Mouse (Mus musculus) embryonic facial prominence, embryonic 15.5 days (tissue): ENCODE measurements around the gene Slc22a12. TPM values are rescaled to one million over a fixed set of nuclear protein-coding genes. Genes with fewer than 3 reads are reported as not detected.

Source experiments
- ATAC-seq: fragments of 200-750 bp; cut with Nextera tagmentation; 2 replicates; pipeline ENCODE4 v1.8.0; 2017; ENCODE audit warnings: low read depth, moderate TSS enrichment; ENCODE audit not compliant: insufficient number of reproducible peaks, low FRiP score, low TSS enrichment
- H3K27ac ChIP-seq: fragments of 300-500 bp; sonication (generic); replicated peaks from 2 replicates; pipeline ENCODE4 v1.5.1; 2015; ENCODE audit warnings: mild to moderate bottlenecking, inconsistent platforms
- H3K27me3 ChIP-seq: fragments of 300-500 bp; sonication (generic); 2 replicates; pipeline ENCODE4 v1.6.1; 2015; ENCODE audit warnings: inconsistent platforms
- H3K36me3 ChIP-seq: fragments of 300-500 bp; sonication (generic); 2 replicates; pipeline ENCODE4 v1.6.1; 2015; ENCODE audit warnings: mild to moderate bottlenecking, inconsistent platforms
- H3K4me1 ChIP-seq: fragments of 300-500 bp; sonication (generic); 2 replicates; pipeline ENCODE4 v1.6.1; 2015; ENCODE audit warnings: inconsistent platforms
- H3K4me2 ChIP-seq: fragments of 300-500 bp; sonication (generic); replicated peaks from 2 replicates; pipeline ENCODE4 v1.6.1; 2015; ENCODE audit warnings: mild to moderate bottlenecking, inconsistent platforms
- H3K4me3 ChIP-seq: fragments of 300-500 bp; sonication (generic); replicated peaks from 2 replicates; pipeline ENCODE4 v1.5.1; 2015; ENCODE audit warnings: mild to moderate bottlenecking, inconsistent platforms
- H3K9ac ChIP-seq: fragments of 300-500 bp; sonication (generic); 2 replicates; pipeline ENCODE4 v1.6.1; 2015; ENCODE audit warnings: inconsistent platforms
- H3K9me3 ChIP-seq: fragments of 300-500 bp; sonication (generic); replicated peaks from 2 replicates; pipeline ENCODE4 v1.6.1; 2016; ENCODE audit warnings: inconsistent platforms
- WGBS: fragments of 180-500 bp; shearing (Covaris S2); methylation state at CpG from one replicate; pipeline ENCODE4 v1.1.7; 2015; 5-methylcytosine and 5-hydroxymethylcytosine counted together
- polyA plus RNA-seq: library from polyadenylated mRNA; unstranded; fragments of >200 nt; fragmentation: Nextera tagmentation; extraction: Ambion mirVana; gene quantifications from 2 replicates; pipeline ENCODE4 v1.2.1, GENCODE M21; 2015

Gene Slc22a12
- polyA plus RNA-seq, 1 experiment from 2014 or later: not detected

DNA sequence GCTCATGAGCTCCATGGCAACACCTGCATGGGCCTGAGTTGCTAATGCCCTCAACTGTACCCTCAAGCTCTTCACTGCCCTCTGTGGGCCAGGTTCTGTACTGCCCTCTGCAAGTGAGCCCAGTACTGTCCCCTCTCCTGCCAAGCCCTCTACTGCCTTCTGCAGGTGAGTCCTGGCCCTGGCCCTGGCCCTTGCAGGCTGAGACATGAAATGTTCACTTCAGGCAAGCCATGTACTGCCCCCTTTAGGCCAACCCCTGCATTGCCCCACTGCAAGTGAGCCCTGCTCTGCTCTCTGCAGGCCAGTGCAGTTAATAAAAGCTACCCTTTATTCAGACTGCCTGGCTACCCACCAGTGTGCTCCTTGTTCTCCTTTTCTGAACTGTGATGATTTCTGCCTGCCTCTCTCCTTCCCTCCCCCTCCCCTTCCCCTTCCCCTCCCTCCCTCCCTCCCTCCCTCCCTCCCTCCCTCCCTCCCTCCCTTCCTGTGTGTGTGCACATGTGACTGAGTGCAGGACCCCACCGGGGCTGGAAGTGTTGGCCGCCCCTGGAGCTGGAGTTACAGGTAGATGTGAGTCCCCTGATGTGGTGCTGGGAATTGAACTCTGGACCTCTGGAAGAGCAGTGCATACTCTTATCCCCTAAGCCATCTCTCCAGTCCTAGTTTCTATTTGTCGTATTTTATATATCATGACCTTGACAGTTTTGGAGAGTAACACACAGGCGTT lies 9.6 kb upstream of the Slc22a12 start:
- H3K4me1 ChIP-seq: peaks cover 19% of the 10 kb centered on the region
- no peak overlapping the region for H3K27ac ChIP-seq
- no peaks in the 10 kb centered on the region for H3K27me3 ChIP-seq
- H3K4me2 ChIP-seq: no peak overlapping the region
- 69% methylated on average over 4 of the region's 4 CpGs for WGBS
- no peak overlapping the region for H3K4me3 ChIP-seq
- no peak overlapping the region for H3K9ac ChIP-seq
- no peaks in the 10 kb centered on the region for H3K36me3 ChIP-seq
- H3K9me3 ChIP-seq: no peaks in the 10 kb centered on the region
- ATAC-seq: no peak

DNA sequence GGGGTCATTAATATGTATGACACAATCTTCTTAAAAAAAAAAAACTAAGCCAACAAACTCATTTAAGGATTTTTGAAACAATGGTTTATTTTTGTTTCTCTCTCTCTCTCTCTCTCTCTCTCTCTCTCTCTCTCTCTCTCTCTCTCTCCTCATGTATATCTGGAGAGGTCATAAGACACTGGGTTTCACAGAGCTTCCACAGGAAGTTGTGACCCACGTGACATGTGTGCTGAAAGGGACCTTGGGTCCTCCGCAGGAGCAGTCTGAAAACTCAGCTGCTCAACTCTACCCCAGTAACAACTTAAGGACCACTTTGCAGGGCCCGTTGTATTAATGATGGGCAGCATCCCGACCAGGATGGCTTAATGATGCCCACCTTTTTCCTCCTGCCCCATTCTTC lies 8.4 kb upstream of the Slc22a12 start:
- H3K27ac ChIP-seq: no peak overlapping the region
- no peak overlapping the region for H3K4me2 ChIP-seq
- H3K4me3 ChIP-seq: no peak overlapping the region
- H3K9ac ChIP-seq: no peak overlapping the region
- peaks cover 19% of the 10 kb centered on the region for H3K4me1 ChIP-seq
- H3K9me3 ChIP-seq: no peaks in the 10 kb centered on the region
- no peaks in the 10 kb centered on the region for H3K36me3 ChIP-seq
- WGBS: 72% methylated on average over 4 of the region's 4 CpGs
- H3K27me3 ChIP-seq: no peaks in the 10 kb centered on the region
- ATAC-seq: no peak

DNA sequence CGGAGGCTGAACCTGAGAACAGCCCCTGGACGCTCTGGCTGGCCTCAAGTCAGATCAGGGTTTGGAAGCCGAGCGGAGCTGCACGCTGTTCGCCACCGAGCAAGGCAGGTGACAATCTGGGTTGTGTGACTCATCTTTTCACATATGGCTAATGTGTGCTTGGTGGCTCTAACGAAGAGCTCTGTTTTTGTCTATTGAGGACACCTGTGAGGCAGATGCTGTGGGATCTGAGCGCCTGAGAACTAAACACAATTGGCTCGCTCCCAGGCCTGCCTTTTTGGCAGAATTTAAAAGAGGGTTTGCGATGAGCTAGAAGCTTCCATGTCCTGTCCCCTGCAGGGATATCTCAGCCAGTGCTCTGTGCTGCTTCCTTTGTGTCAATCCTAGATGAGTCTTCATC lies 6.7 kb upstream of the Slc22a12 start:
- H3K4me2 ChIP-seq: no peak overlapping the region
- 52% methylated on average over 11 of the region's 11 CpGs for WGBS
- H3K9me3 ChIP-seq: no peaks in the 10 kb centered on the region
- no peaks in the 10 kb centered on the region for H3K36me3 ChIP-seq
- no peak overlapping the region for H3K9ac ChIP-seq
- peaks cover 18% of the 10 kb centered on the region for H3K4me1 ChIP-seq
- ATAC-seq: no peak
- H3K27me3 ChIP-seq: no peaks in the 10 kb centered on the region
- no peak overlapping the region for H3K4me3 ChIP-seq
- H3K27ac ChIP-seq: no peak overlapping the region

DNA sequence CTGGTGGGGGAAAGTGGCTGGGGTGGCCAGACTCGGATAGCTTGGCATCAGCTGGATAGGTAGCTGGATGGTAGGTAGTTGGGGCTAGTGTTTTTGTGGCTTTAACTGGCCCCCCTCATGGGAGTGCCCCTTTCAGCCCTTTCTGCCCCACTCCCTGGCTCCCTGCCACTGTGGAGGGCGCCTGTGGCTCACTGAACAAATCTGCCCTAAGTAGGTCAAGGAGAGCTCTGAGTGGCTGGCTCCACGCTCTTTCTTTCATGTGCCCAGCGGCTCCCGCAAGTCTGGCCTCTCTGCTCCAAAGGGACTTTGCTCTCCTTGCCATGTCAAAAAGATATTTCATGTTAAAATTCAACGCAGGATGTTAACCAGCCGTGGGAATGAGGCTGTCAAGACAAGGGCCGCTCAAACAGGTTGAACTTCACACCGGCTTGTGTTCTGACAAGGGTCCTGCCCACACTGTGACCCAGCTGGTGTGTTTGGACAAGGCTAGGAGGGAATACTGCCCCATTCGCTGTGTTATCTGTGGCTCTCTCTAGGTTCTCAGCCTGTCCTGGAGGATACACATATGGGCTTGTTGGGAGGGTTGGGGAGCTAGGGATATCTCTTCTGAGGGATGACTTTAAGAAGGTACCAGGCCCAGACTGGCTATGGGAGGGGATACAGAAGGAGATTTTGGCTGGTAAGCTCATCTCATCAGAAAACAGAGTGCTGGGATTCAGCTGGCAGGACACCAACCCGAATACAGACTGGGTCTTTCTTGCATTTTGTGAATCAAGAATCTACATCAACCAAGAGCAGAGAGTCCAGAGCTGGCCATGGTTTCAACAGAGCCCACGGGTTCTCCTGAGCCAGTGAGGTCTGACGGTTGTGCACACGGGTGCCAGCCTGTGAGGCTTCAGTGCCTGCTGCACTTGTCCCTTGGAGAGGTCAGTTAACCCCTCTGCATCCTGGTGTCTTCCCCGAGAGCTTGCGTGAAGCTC lies 5.9 kb upstream of the Slc22a12 start:
- ATAC-seq: no peak
- Histone ChIP-seq H3K9me3 (no peaks in the 10 kb centered on the region), H3K4me2 (no peak overlapping the region), H3K4me1 (peaks cover 11% of the 10 kb centered on the region; the same call in 1 of the 2 replicates), H3K27ac (no peak overlapping the region), H3K9ac (no peak overlapping the region), H3K27me3 (no peaks in the 10 kb centered on the region), H3K4me3 (no peak overlapping the region), H3K36me3 (no peaks in the 10 kb centered on the region)
- 63% methylated on average over 16 of the region's 16 CpGs for WGBS

DNA sequence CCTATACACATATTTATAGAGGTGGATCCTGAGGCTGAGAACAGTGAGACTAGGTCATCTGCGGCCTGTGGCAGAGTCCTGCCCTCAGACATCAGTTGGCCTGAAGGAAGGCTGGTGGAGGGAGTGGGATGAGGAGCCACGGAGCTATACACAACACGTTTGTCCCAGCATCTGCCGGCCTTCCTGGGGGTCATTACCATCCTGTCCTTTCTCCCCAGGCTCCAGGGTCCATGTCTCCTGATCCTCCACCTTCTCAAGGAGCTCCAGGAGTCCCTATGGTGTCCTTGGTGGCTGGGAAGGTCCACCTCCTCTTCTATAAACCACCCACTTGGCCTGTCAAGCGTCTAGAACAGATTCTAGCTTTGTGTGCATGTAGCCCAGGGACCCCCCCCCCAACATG lies 5.0 kb upstream of the Slc22a12 start:
- H3K36me3 ChIP-seq: no peaks in the 10 kb centered on the region
- no peak for ATAC-seq
- no peak overlapping the region for H3K27ac ChIP-seq
- H3K27me3 ChIP-seq: no peaks in the 10 kb centered on the region
- no peak overlapping the region for H3K4me3 ChIP-seq
- H3K4me1 ChIP-seq: 0 out of 2 replicates have a peak, but pooled peaks cover 5% of the 10 kb centered on the region
- 78% methylated on average over 5 of the region's 5 CpGs for WGBS
- no peak overlapping the region for H3K9ac ChIP-seq
- no peak overlapping the region for H3K4me2 ChIP-seq
- H3K9me3 ChIP-seq: no peaks in the 10 kb centered on the region

DNA sequence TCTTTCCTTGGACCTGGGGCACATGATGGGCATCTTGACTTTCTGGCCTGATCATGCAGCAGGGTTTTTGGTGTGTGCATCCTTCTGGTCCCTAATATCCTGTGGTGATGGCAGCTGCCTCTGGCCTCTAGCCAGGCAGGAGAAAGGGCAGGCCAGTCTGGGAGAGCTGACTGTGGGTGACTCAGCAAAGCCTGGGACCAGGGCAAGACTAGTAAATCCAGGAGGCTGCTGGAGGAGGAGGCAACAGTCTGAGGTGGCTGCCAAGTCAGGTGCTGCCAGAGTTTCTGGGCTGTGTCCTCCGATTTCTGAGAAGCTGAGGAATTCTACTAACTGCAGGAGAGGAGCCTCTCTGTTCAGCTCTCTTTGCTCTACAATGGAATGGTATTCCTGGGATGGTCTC lies 3.3 kb upstream of the Slc22a12 start:
- Histone ChIP-seq H3K27ac (no peak overlapping the region), H3K36me3 (no peaks in the 10 kb centered on the region), H3K4me3 (no peak overlapping the region), H3K9ac (no peak overlapping the region), H3K9me3 (no peaks in the 10 kb centered on the region), H3K4me1 (0 out of 2 replicates have a peak, but pooled peaks cover 5% of the 10 kb centered on the region), H3K27me3 (no peaks in the 10 kb centered on the region), H3K4me2 (no peak overlapping the region)
- ATAC-seq: no peak
- WGBS: 62% methylated on average over 1 of the region's 1 CpGs

DNA sequence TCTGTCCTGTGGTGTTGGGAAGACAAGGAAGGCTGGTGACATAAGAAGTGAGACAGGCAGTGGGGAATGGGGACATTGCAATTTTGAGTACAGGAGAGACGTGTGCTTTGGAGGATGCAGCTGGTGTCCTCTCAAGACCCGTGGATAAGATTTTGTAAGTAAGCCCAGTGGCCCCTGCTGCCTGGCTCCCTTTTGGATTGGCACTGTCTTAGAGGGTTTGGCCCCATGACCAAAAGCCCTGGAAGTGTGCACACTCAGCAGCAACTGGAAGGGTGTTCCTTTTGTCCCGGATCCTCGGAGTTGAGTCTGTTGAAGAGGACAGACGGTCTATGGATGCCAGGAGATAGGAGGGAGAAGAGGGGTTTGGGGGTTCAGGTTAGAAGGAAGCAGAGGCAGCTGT lies 2.6 kb upstream of the Slc22a12 start:
- ATAC-seq: no peak
- H3K9ac ChIP-seq: no peak overlapping the region
- H3K4me3 ChIP-seq: no peak overlapping the region
- no peaks in the 10 kb centered on the region for H3K27me3 ChIP-seq
- H3K36me3 ChIP-seq: no peaks in the 10 kb centered on the region
- no peaks in the 10 kb centered on the region for H3K9me3 ChIP-seq
- no peak overlapping the region for H3K4me2 ChIP-seq
- 91% methylated on average over 5 of the region's 5 CpGs for WGBS
- H3K4me1 ChIP-seq: 0 out of 2 replicates have a peak, but pooled peaks cover 5% of the 10 kb centered on the region
- H3K27ac ChIP-seq: no peak overlapping the region

DNA sequence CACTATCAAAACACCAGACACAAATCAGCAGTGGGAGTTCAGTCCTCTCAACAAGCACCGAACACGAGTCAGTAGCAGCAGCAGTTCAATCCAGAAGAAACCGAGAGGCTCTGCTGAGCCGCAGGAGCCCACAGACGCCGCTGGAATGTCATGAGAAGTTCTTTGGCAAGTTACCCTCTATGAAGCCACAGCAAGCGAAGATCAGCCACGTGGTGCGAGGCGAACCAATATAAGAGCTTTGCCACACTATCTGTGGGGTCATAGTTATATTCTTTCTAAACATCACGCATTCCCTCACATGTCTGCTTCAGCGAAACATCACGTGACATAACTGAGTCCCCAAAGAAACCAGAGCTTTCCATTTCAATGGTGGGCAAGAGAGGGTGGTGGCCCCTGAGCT lies 1.9 kb upstream of the Slc22a12 start:
- Histone ChIP-seq H3K4me3 (no peak overlapping the region), H3K27me3 (no peaks in the 10 kb centered on the region), H3K9me3 (no peaks in the 10 kb centered on the region), H3K36me3 (no peaks in the 10 kb centered on the region), H3K4me1 (0 out of 2 replicates have a peak, but pooled peaks cover 5% of the 10 kb centered on the region), H3K9ac (no peak overlapping the region), H3K27ac (no peak overlapping the region), H3K4me2 (no peak overlapping the region)
- no peak for ATAC-seq
- 79% methylated on average over 13 of the region's 13 CpGs for WGBS

DNA sequence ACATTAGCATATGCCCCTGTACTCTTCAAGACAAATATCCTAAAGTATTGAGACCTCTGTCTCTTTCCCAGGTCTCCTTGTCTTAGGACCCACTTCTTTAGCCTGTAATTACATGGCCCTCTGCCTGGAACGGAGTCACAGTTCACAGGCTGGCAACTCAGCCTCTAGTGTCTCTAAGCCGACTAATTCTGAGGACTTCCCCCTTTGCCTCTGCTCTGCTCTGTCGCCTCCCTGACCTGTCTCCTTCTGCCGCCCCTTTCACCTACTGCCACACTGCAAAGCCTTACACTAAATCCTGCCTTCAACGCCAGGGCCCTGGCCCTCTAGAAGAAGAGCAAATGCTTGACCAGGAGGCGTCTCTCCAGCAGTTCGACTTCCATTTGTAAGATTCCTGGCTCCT lies 686 bp upstream of the Slc22a12 start:
- no peak overlapping the region for H3K9ac ChIP-seq
- ATAC-seq: no peak
- no peaks in the 10 kb centered on the region for H3K27me3 ChIP-seq
- no peak overlapping the region for H3K4me2 ChIP-seq
- no peaks in the 10 kb centered on the region for H3K36me3 ChIP-seq
- no peaks in the 10 kb centered on the region for H3K4me1 ChIP-seq
- no peaks in the 10 kb centered on the region for H3K9me3 ChIP-seq
- WGBS: 46% methylated on average over 7 of the region's 7 CpGs
- no peak overlapping the region for H3K27ac ChIP-seq
- H3K4me3 ChIP-seq: no peak overlapping the region

DNA sequence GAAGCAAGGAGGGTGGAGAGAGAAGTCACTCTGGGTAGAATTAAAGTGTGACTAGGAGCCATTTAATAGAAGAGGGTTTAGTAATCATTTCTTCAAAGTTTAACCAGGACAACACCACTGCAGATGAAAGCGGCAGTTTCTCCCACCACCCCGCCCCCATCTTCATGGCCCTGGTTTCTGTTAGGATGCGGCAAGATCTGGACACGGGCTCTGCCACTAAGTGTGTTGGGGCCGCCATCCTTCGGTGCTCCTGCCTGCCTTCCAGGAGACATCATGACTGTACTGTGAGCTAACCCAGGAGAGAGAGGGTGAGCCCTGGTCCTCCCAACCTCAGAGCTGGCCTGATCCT lies 177 bp upstream of the Slc22a12 start:
- no peak for ATAC-seq
- WGBS: 81% methylated on average over 6 of the region's 6 CpGs

DNA sequence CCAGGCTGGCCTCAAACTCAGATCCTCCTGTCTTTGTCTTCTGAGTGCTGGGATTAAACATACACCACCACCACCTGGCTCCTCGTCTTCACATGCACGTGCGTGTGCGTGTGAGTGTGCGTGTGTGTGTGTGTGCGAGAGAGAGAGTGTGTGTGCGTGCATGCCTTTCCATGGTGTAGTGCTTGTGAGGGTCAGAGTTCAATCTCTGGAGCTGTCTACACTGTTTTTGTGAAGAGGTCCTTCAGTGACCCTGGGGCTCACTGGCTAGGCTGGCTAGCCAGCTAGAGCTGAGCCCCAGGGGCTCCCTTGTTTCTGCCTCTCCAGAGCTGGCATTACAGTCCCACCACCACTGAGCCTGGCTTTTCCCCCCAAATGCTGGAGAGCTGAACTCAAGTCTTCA lies 1.3 kb downstream of the Slc22a12 start:
- 89% methylated on average over 7 of the region's 7 CpGs for WGBS
- H3K27ac ChIP-seq: no peak overlapping the region
- no peak overlapping the region for H3K4me2 ChIP-seq
- H3K9ac ChIP-seq: no peak overlapping the region
- no peaks in the 10 kb centered on the region for H3K36me3 ChIP-seq
- H3K9me3 ChIP-seq: no peaks in the 10 kb centered on the region
- no peak overlapping the region for H3K4me3 ChIP-seq
- ATAC-seq: no peak
- H3K27me3 ChIP-seq: peaks cover 1% of the 10 kb centered on the region; the same call in 1 of the 2 replicates
- no peaks in the 10 kb centered on the region for H3K4me1 ChIP-seq

More for the DNA sequence above, 177 bp upstream of the Slc22a12 start:
- H3K4me3 ChIP-seq: no peak overlapping the region
- H3K27me3 ChIP-seq: no peaks in the 10 kb centered on the region
- no peaks in the 10 kb centered on the region for H3K36me3 ChIP-seq
- no peaks in the 10 kb centered on the region for H3K9me3 ChIP-seq
- H3K9ac ChIP-seq: no peak overlapping the region
- no peak overlapping the region for H3K4me2 ChIP-seq
- H3K27ac ChIP-seq: no peak overlapping the region
- H3K4me1 ChIP-seq: no peaks in the 10 kb centered on the region
